Mouse (Mus musculus): ENCODE measurements around the gene Slc39a9.

- TF ChIP-seq CTCF (IDR thresholded peaks at IDR 0.05; ENCODE audit: low read depth) (no peak), EP300 (IDR thresholded peaks at IDR 0.05; ENCODE audit: low read depth) (no peak)
Measured at GRCm38 (mm10) chr12:80728207-80728606, 84.5 kb downstream of the Slc39a9 start.
